Mouse (Mus musculus): ENCODE data around the gene Gm20869. TPM values are rescaled to one million over a fixed set of nuclear protein-coding genes. Genes with fewer than 3 reads are reported as not detected.

The Gm20869 gene
- not detected for polyA plus RNA-seq (2017; shearing (Covaris generic))

GRCm38 (mm10) chrY:71469149-71469548 lies at the start of gene Gm20869:
Gm20869 (plus strand) TSS chrY:71469449.

Other genes with a start within 250 kb of the Gm20869 start
- not detected for gene Gm20870, start 222.6 kb downstream of the Gm20869 start, polyA plus RNA-seq (2017; shearing (Covaris generic))